Mouse (Mus musculus): ENCODE measurements around the gene Kcnb1.
A peak's percentile ranks its signal among the peaks of the same experiment; 100 is the strongest.

Gene Kcnb1

GRCm38 (mm10) chr2:167203505-167204166, 13.7 kb upstream of the Kcnb1 start:
- DNase-seq: no peak

GRCm38 (mm10) chr2:167201463-167202291, 11.7 kb upstream of the Kcnb1 start:
- DNase-seq: peak; percentile 34

- no peak for DNase-seq
Observed at GRCm38 (mm10) chr2:167198660-167199427, 8.9 kb upstream of the Kcnb1 start.

GRCm38 (mm10) chr2:167193361-167193760, 3.4 kb upstream of the Kcnb1 start:
- no peak for DNase-seq

GRCm38 (mm10) chr2:167189291-167190075, 472 bp downstream of the Kcnb1 start:
- DNase-seq: no peak

GRCm38 (mm10) chr2:167188315-167189207, 1.4 kb downstream of the Kcnb1 start:
- peak; percentile 58 for DNase-seq

GRCm38 (mm10) chr2:167187119-167187518, 2.8 kb downstream of the Kcnb1 start:
- DNase-seq: no peak

- no peak for DNase-seq
Observed at GRCm38 (mm10) chr2:167186544-167186943, 3.4 kb downstream of the Kcnb1 start.

GRCm38 (mm10) chr2:167186003-167186402, 4.0 kb downstream of the Kcnb1 start:
- DNase-seq: no peak

GRCm38 (mm10) chr2:167185432-167185831, 4.5 kb downstream of the Kcnb1 start:
- DNase-seq: no peak

GRCm38 (mm10) chr2:167181662-167182389, 8.1 kb downstream of the Kcnb1 start:
- DNase-seq: no peak

GRCm38 (mm10) chr2:167181096-167181495, 8.9 kb downstream of the Kcnb1 start:
- DNase-seq: no peak

- no peak for DNase-seq
Observed at GRCm38 (mm10) chr2:167179301-167179700, 10.7 kb downstream of the Kcnb1 start.

- DNase-seq: no peak
Observed at GRCm38 (mm10) chr2:167177231-167177641, 12.7 kb downstream of the Kcnb1 start.

- no peak for DNase-seq
Observed at GRCm38 (mm10) chr2:167175284-167175683, 14.7 kb downstream of the Kcnb1 start.

- DNase-seq: no peak
Observed at GRCm38 (mm10) chr2:167173051-167173875, 16.7 kb downstream of the Kcnb1 start.

- DNase-seq: no peak
Observed at GRCm38 (mm10) chr2:167167515-167168212, 22.3 kb downstream of the Kcnb1 start.

- DNase-seq: no peak
Observed at GRCm38 (mm10) chr2:167163600-167163999, 26.4 kb downstream of the Kcnb1 start.

- no peak for DNase-seq
Observed at GRCm38 (mm10) chr2:167163134-167163533, 26.8 kb downstream of the Kcnb1 start.
